Mouse (Mus musculus): Measurements from ENCODE around the gene Rabgap1l.
"Not testable (repeated sequence)": the region's sequence is repeated elsewhere in the genome, so short reads cannot be mapped to it uniquely, and the experiment has no call there.

Gene Rabgap1l

GRCm38 (mm10) chr1:160284241-160284640 is 508.8 kb downstream of the Rabgap1l start:
- DNase-seq (ENCODE audit: low read depth, low spot score): no peak

GRCm38 (mm10) chr1:160282166-160282874 is 510.7 kb downstream of the Rabgap1l start:
- not testable (repeated sequence) for DNase-seq (ENCODE audit: low read depth, low spot score)

- no peak for DNase-seq (ENCODE audit: low read depth, low spot score)
Observed at GRCm38 (mm10) chr1:160281337-160282084, 511.5 kb downstream of the Rabgap1l start.

- no peak for DNase-seq (ENCODE audit: low read depth, low spot score)
Observed at GRCm38 (mm10) chr1:160280603-160281002, 512.4 kb downstream of the Rabgap1l start.

GRCm38 (mm10) chr1:160277940-160278682 is 514.9 kb downstream of the Rabgap1l start:
- DNase-seq (ENCODE audit: low read depth, low spot score): no peak

DNA sequence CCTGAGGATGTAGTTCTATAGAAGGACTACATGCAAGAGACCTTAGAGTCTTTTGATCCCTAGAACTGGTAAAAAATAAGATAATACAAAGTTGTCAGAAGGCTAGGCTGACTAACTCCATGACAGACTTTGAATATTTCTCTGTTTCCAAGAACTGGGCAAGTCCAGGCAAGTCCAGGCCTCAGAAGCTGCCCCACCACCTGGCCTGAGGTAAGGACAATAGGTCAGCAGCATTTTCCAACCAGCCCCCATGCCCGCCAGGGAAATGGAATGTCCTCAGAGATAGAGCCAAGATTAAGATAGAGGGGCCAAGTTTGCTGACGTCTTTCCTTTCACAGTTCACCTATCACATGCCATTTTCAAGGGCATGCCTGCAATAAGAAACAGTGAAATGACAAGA is 517.8 kb downstream of the Rabgap1l start:
- no peak for DNase-seq (ENCODE audit: low read depth, low spot score)

DNA sequence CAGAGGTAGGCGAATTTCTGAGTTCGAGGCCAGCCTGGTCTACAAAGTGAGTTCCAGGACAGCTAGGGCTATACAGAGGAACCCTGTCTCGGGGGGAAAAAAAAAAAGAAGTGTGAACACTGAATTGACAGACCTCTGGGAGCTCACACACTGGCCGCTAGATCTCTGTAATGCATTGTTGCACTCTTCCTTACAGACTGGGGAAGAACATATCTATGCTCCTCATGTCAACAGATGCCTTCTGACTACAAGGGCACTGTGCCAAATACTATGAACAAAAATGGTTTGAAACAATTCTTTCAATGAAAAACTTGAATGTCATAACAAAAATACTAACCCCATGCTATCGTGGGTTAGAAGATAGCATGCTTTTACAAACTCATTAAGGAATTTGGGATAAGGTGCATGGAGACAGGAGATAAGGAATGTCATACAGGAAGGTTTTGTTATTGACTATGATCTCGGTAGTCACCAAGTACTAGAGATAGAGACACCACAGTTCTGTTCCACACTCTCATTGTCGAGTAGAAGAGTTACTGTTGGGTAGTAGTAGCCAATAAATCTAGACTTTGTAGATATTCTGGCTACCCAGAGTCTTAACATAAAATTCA is 519.8 kb downstream of the Rabgap1l start:
- DNase-seq (ENCODE audit: low read depth, low spot score): no peak

- DNase-seq (ENCODE audit: low read depth, low spot score): no peak
Observed at GRCm38 (mm10) chr1:160271282-160271967, 521.6 kb downstream of the Rabgap1l start.

GRCm38 (mm10) chr1:160268322-160268721 is 524.7 kb downstream of the Rabgap1l start:
- no peak for DNase-seq (ENCODE audit: low read depth, low spot score)

GRCm38 (mm10) chr1:160263630-160264346 is 529.2 kb downstream of the Rabgap1l start:
- no peak for DNase-seq (ENCODE audit: low read depth, low spot score)

- DNase-seq (ENCODE audit: low read depth, low spot score): no peak
Observed at GRCm38 (mm10) chr1:160263053-160263452, 530.0 kb downstream of the Rabgap1l start.

- DNase-seq (ENCODE audit: low read depth, low spot score): no peak
Observed at GRCm38 (mm10) chr1:160262415-160262814, 530.6 kb downstream of the Rabgap1l start.

GRCm38 (mm10) chr1:160261849-160262248 is 531.2 kb downstream of the Rabgap1l start:
- DNase-seq (ENCODE audit: low read depth, low spot score): no peak

GRCm38 (mm10) chr1:160260605-160261004 is 532.4 kb downstream of the Rabgap1l start:
- DNase-seq (ENCODE audit: low read depth, low spot score): no peak

DNA sequence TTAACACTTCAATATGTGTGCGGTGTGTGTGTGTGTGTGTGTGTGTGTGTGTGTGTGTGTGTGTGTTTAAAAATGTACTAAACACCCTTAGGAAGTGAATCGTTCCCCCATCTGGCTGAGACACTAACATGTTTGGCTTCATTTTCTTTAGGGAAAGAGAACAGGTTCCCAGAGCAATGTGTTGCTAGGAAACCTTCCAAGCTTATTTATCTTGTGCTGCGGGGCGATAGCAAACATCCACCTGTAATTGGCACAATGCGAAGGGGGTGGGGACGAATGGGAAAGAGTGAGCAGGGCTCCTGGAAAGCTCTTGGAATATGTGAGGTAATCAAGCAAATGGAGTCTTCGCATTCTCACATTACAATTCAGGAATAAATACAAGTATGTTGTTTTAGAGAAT is 533.1 kb downstream of the Rabgap1l start:
- no peak for DNase-seq (ENCODE audit: low read depth, low spot score)

GRCm38 (mm10) chr1:160253108-160253507 is 539.9 kb downstream of the Rabgap1l start:
- peak; percentile 66 for DNase-seq (ENCODE audit: low read depth, low spot score)

- no peak for DNase-seq (ENCODE audit: low read depth, low spot score)
Observed at GRCm38 (mm10) chr1:160251388-160252007, 541.5 kb downstream of the Rabgap1l start.

DNA sequence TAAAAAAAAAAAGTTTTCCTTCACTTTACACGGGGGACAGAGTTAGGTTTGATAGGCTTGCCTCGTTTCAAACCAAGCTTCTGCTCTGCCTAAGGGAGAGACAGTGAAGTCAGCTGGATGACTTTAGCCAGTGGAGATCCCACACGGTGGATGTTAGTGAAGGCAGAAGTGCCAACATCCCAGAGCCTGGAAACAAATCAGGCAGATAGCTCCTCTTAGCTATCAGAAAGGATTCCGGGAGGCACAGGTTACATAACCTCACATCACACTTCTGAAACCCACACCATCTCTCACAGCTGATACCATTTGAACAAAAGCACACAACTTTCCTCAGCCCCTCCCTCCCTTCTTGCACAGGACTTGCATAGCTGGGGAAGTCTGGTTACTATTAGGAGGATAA is 542.2 kb downstream of the Rabgap1l start:
- DNase-seq (ENCODE audit: low read depth, low spot score): no peak

DNA sequence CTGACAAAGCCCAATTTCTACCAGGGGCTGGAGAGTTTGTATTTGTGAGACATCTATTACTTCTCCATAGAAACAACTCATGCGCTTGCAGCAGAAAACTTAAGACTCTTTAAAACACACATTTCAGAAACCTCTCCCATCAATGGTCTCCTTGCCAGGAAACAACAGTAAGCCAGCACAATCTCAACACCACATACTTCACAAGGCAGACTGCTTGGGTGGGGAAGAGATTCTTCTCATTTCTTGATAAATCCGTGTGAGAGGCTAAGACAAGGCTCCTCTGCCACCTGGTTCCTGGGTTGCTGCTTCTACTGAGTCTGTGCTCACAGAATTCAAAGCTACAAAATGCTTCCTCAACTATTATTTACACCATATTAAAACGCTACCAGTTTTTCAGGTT is 543.2 kb downstream of the Rabgap1l start:
- DNase-seq (ENCODE audit: low read depth, low spot score): no peak

DNA sequence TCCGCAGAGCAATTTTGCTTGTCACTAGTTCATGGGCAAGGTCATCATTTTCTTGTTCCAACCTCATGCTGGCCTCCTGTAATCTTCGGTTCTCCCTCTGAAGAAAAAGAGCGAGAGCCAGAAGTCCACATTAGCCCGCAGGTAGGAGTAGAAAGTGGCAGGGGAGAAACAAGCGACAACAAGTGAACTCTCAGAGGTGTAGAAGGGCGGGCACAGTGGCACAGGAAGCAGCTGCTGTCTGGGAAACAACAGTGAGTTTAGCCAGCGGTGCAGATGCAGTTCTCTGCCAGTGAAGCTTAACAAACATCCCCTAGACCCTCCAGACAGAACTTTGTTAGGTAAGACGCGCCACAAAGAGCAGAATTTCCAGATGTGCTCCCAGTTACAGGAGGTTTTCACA is 545.5 kb downstream of the Rabgap1l start:
- no peak for DNase-seq (ENCODE audit: low read depth, low spot score)
